Mouse (Mus musculus): ENCODE results near the gene Ide.
"Not testable (repeated sequence)": the region's sequence is repeated elsewhere in the genome, so short reads cannot be mapped to it uniquely, and the experiment has no call there.

Gene Ide

GRCm38 (mm10) chr19:37275555-37275954 is 62.1 kb downstream of the Ide start:
- CTCF ChIA-PET, result no interaction called here

GRCm38 (mm10) chr19:37269106-37269505 is 68.5 kb downstream of the Ide start:
- CTCF ChIA-PET, result no interaction called here

- CTCF ChIA-PET, result interaction anchor here (0.6 to 0.9 kb wide), 3 partner anchors 215 to 1922 kb away, joined by 3 read pairs; no protein-coding TSS in a partner anchor
These were observed 72.1 kb downstream of the Ide start for GRCm38 (mm10) chr19:37265333-37266103.

GRCm38 (mm10) chr19:37263943-37264897 is 73.4 kb downstream of the Ide start:
- CTCF ChIA-PET, result interaction anchor here (0.7 kb wide), 1 partner anchor 33 kb away, joined by 6 read pairs; no protein-coding TSS in a partner anchor

GRCm38 (mm10) chr19:37263566-37263942 is 74.1 kb downstream of the Ide start:
- CTCF ChIA-PET, result no interaction called here

- CTCF ChIA-PET, result interaction anchor here (0.6 kb wide), 1 partner anchor 41 kb away, joined by 3 read pairs; no protein-coding TSS in a partner anchor
These were observed 75.3 kb downstream of the Ide start for GRCm38 (mm10) chr19:37262389-37262788.

- CTCF ChIA-PET, result no interaction called here
These were observed 82.3 kb downstream of the Ide start for GRCm38 (mm10) chr19:37255321-37255720.

- CTCF ChIA-PET, result no interaction called here
These were observed 85.5 kb downstream of the Ide start for GRCm38 (mm10) chr19:37252104-37252503.

- CTCF ChIA-PET, result no interaction called here
These were observed 89.5 kb downstream of the Ide start for GRCm38 (mm10) chr19:37248199-37248598.

- CTCF ChIA-PET, result no interaction called here
These were observed 90.8 kb downstream of the Ide start for GRCm38 (mm10) chr19:37246859-37247258.

GRCm38 (mm10) chr19:37242707-37243106 is 94.9 kb downstream of the Ide start:
- CTCF ChIA-PET, result interaction anchor here (0.7 to 0.8 kb wide), 2 partner anchors 9 to 964 kb away, joined by 4 to 6 read pairs; no protein-coding TSS in a partner anchor

GRCm38 (mm10) chr19:37241201-37241600 is 96.5 kb downstream of the Ide start:
- CTCF ChIA-PET, result no interaction called here

- CTCF ChIA-PET, result no interaction called here
These were observed 98.6 kb downstream of the Ide start for GRCm38 (mm10) chr19:37239096-37239495.

- CTCF ChIA-PET, result interaction anchor here (0.6 kb wide), 2 partner anchors 290 to 307 kb away, joined by 5 to 7 read pairs; no protein-coding TSS in a partner anchor
These were observed 99.0 kb downstream of the Ide start for GRCm38 (mm10) chr19:37238651-37239050.

GRCm38 (mm10) chr19:37237712-37238437 is 99.8 kb downstream of the Ide start:
- CTCF ChIA-PET, result interaction anchor here (0.6 kb wide), 2 partner anchors 289 to 306 kb away, joined by 5 to 7 read pairs; no protein-coding TSS in a partner anchor

- CTCF ChIA-PET, result interaction anchor here (0.7 kb wide), 1 partner anchor 804 kb away, joined by 3 read pairs; no protein-coding TSS in a partner anchor
These were observed 100.3 kb downstream of the Ide start for GRCm38 (mm10) chr19:37237306-37237705.

GRCm38 (mm10) chr19:37235818-37236217 is 101.8 kb downstream of the Ide start:
- CTCF ChIA-PET, result interaction anchor here (0.7 kb wide), 1 partner anchor 371 kb away, joined by 3 read pairs; no protein-coding TSS in a partner anchor

GRCm38 (mm10) chr19:37233561-37234539 is 103.8 kb downstream of the Ide start:
- CTCF ChIA-PET, result interaction anchor here (0.5 kb wide), 1 partner anchor 8 kb away, joined by 6 read pairs; no protein-coding TSS in a partner anchor

- CTCF ChIA-PET, result not testable (repeated sequence)
These were observed 105.1 kb downstream of the Ide start for GRCm38 (mm10) chr19:37232598-37232997.

GRCm38 (mm10) chr19:37225197-37225862 is 112.3 kb downstream of the Ide start:
- CTCF ChIA-PET, result no interaction called here
